In the genomic region with DNA sequence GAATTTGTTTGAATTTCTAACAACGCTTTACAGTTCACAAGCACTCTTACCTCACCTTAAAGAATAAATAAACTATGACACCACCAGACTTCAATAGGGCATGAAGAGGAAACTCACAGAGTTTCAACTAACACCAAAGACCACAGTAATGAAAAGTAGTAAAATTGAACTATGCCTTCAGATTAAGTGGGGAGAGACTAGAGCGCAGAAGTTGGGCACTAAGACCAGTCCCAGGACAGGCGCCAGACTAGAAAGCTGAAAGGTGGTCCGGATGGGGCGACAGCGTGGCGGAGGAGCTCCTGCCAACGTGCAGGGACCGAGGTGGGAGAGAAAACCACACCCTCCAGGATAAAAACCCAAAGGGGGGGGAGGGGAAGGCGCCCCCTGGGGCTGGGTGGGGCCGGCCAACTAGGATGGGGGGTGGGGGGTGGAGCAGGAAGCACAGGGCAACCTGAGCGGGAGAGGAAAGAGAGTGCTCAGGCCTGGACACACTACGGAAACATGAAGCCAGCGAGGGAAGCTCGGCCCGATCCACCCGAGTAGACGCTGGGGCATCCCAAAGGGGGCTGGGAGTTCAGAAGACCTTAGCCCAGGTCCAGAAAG, we compare ENCODE assay signal across 8 mouse cellular contexts. TPM values are rescaled to one million over a fixed set of nuclear protein-coding genes. Genes with fewer than 3 reads are reported as not detected.
A peak's percentile ranks its signal among the peaks of the same experiment; 100 is the strongest.
DNase-seq lines count a peak whose midpoint lies in the region; ATAC-seq lines count a peak whose summit lies in the region.

No protein-coding gene starts in this region.

- under 1% methylated on average over 17 of the region's 18 CpGs for WGBS in hindbrain, embryonic 12.5 days

- peak overlapping the region; percentile 89 for H3K9ac ChIP-seq in hindbrain, embryonic 12.5 days

- H3K27me3 ChIP-seq in hindbrain, embryonic 12.5 days, result no peaks in the 10 kb centered on the region

- peak overlapping the region; percentile 85 for H3K4me2 ChIP-seq in hindbrain, embryonic 12.5 days (replicated peaks)

- H3K36me3 ChIP-seq in hindbrain, embryonic 12.5 days, result peaks cover 13% of the 10 kb centered on the region

- H3K9me3 ChIP-seq in hindbrain, embryonic 12.5 days (replicated peaks), result no peaks in the 10 kb centered on the region

- H3K27ac ChIP-seq in hindbrain, embryonic 12.5 days, result peak overlapping the region; percentile 89

- peak overlapping the region; percentile 85 for H3K4me3 ChIP-seq in hindbrain, embryonic 12.5 days

- peaks cover 26% of the 10 kb centered on the region for H3K4me1 ChIP-seq in hindbrain, embryonic 12.5 days

- ATAC-seq in common myeloid progenitor, adult 5-6 weeks (replicated peaks; ENCODE audit: low read depth, poor library complexity, severe bottlenecking), result peak; percentile 34
- ATAC-seq in hindbrain, embryonic 12.5 days (ENCODE audit: low FRiP score), result peak; percentile 80
- ATAC-seq in megakaryocyte progenitor cell, adult 5-6 weeks (replicated peaks; ENCODE audit: poor library complexity), result peak; percentile 24
- ATAC-seq in granulocyte monocyte progenitor cell, adult 5-6 weeks (replicated peaks; ENCODE audit: poor library complexity, severe bottlenecking), result no peak

- DNase-seq in cerebellum, adult 11 months, result peak; percentile 32
- no peak for DNase-seq in cerebellum, adult 8-10 months
- DNase-seq in B cell, adult 2 months, result peak; percentile 28 to 37
- no peak for DNase-seq in frontal cortex, adult 2 months (ENCODE audit: extremely low spot score in 1 of 2, low spot score in 1 of 2)

RNA-seq across cellular contexts. Expression of a gene that starts 0.5 kb away (rescaled TPM):
- 33.4 and 39.6 TPM in 2 replicates for total RNA-seq in common myeloid progenitor, adult 5-6 weeks (2017)
- 71.1 and 91.1 TPM in 2 replicates for polyA plus RNA-seq in hindbrain, embryonic 12.5 days (2016; fragmentation: Nextera tagmentation; extraction: Ambion mirVana)
- total RNA-seq in megakaryocyte progenitor cell, adult 5-6 weeks (2015), result 63.9 and 73.0 TPM in 2 replicates
- total RNA-seq in megakaryocyte progenitor cell, adult 5-6 weeks (2017), result 21.0 and 22.8 TPM in 2 replicates
- total RNA-seq in granulocyte monocyte progenitor cell, adult 5-6 weeks (2014; fragmentation: Nextera tagmentation), result 51.8 and 75.7 TPM in 2 replicates
- total RNA-seq in granulocyte monocyte progenitor cell, adult 5-6 weeks (2017), result 19.8 and 28.6 TPM in 2 replicates
- polyA plus RNA-seq in frontal cortex, adult 2 months (2012; rRNA removed), result 28.4 and 32.3 TPM in 2 replicates

RNA-seq across cellular contexts. Expression of a gene that starts 40.2 kb away (rescaled TPM):
- 30.6 and 37.8 TPM in 2 replicates for total RNA-seq in common myeloid progenitor, adult 5-6 weeks (2017)
- polyA plus RNA-seq in hindbrain, embryonic 12.5 days (2016; fragmentation: Nextera tagmentation; extraction: Ambion mirVana), result 73.5 and 79.7 TPM in 2 replicates
- 32.5 and 38.9 TPM in 2 replicates for total RNA-seq in megakaryocyte progenitor cell, adult 5-6 weeks (2015)
- 28.5 and 31.3 TPM in 2 replicates for total RNA-seq in megakaryocyte progenitor cell, adult 5-6 weeks (2017)
- 41.1 and 47.0 TPM in 2 replicates for total RNA-seq in granulocyte monocyte progenitor cell, adult 5-6 weeks (2014; fragmentation: Nextera tagmentation)
- 29.1 and 30.0 TPM in 2 replicates for total RNA-seq in granulocyte monocyte progenitor cell, adult 5-6 weeks (2017)
- 33.5 and 35.4 TPM in 2 replicates for polyA plus RNA-seq in frontal cortex, adult 2 months (2012; rRNA removed)

Comparison
In these comparisons a context has a peak if more than half of its experiments do, and no peak if none do; other contexts are left out.
1. DNase-seq: peak in cerebellum, adult 11 months (single experiment) and B cell, adult 2 months (2 of 2); none in cerebellum, adult 8-10 months (single experiment) and frontal cortex, adult 2 months (0 of 2).